Comparison of ENCODE assay signal across 32 mouse cellular contexts in genomic region chr8:9416189-9416588, GRCm38 (mm10).
"Had no signal": no experiment of that assay in that cellular context is flagged by ENCODE, and none has a peak within 500 bp of the region (broad histone marks: within the 10 kb centered on the region; RNA-seq: fewer than 3 reads in every experiment).

No protein-coding gene starts in this region.

- H3K36me3 ChIP-seq: limb, embryonic 10.5 days; limb, embryonic 12.5 days; limb, embryonic 13.5 days; limb, embryonic 15.5 days; liver, embryonic 12.5 days; liver, embryonic 13.5 days; liver, embryonic 15.5 days; lung, embryonic 15.5 days; midbrain, embryonic 10.5 days; midbrain, embryonic 12.5 days; midbrain, embryonic 13.5 days; midbrain, embryonic 15.5 days; neural tube, embryonic 12.5 days had no signal

- H3K4me2 ChIP-seq: limb, embryonic 12.5 days; limb, embryonic 13.5 days; limb, embryonic 15.5 days; liver, embryonic 11.5 days; liver, embryonic 12.5 days; liver, embryonic 13.5 days; liver, embryonic 15.5 days; lung, embryonic 14.5 days; lung, embryonic 15.5 days; midbrain, embryonic 11.5 days; midbrain, embryonic 12.5 days; midbrain, embryonic 13.5 days; midbrain, embryonic 15.5 days; neural tube, embryonic 12.5 days had no signal

- H3K4me1 ChIP-seq: limb, embryonic 12.5 days; limb, embryonic 13.5 days; limb, embryonic 15.5 days; liver, embryonic 12.5 days; liver, embryonic 13.5 days; liver, embryonic 15.5 days; lung, embryonic 15.5 days; megakaryocyte, embryonic 14.5 days; midbrain, embryonic 10.5 days; midbrain, embryonic 12.5 days; midbrain, embryonic 13.5 days; midbrain, embryonic 15.5 days; neural tube, embryonic 12.5 days had no signal

- H3K27me3 ChIP-seq: limb, embryonic 12.5 days; limb, embryonic 13.5 days; limb, embryonic 15.5 days; liver, embryonic 12.5 days; liver, embryonic 13.5 days; liver, embryonic 15.5 days; lung, embryonic 15.5 days; megakaryocyte, embryonic 14.5 days; midbrain, embryonic 12.5 days; midbrain, embryonic 13.5 days; midbrain, embryonic 15.5 days; neural tube, embryonic 12.5 days had no signal

- H3K9me3 ChIP-seq: limb, embryonic 10.5 days; limb, embryonic 12.5 days; limb, embryonic 13.5 days; limb, embryonic 15.5 days; liver, embryonic 12.5 days; liver, embryonic 13.5 days; liver, embryonic 15.5 days; lung, embryonic 15.5 days; midbrain, embryonic 10.5 days; midbrain, embryonic 12.5 days; midbrain, embryonic 13.5 days; midbrain, embryonic 15.5 days; neural tube, embryonic 12.5 days had no signal

- H3K27ac ChIP-seq: limb, embryonic 10.5 days; limb, embryonic 12.5 days; limb, embryonic 13.5 days; limb, embryonic 15.5 days; liver, embryonic 12.5 days; liver, embryonic 13.5 days; liver, embryonic 14.5 days; liver, embryonic 15.5 days; lung, embryonic 15.5 days; macrophage; midbrain, embryonic 10.5 days; midbrain, embryonic 12.5 days; midbrain, embryonic 13.5 days; midbrain, embryonic 15.5 days; neural tube, embryonic 12.5 days had no signal

- ATAC-seq: liver, embryonic 12.5 days; liver, postnatal 0 days; lung, postnatal 0 days; midbrain, embryonic 13.5 days; midbrain, embryonic 15.5 days; midbrain, embryonic 16.5 days had no signal

- H3K4me3 ChIP-seq: limb, embryonic 10.5 days; limb, embryonic 12.5 days; limb, embryonic 13.5 days; limb, embryonic 15.5 days; liver, embryonic 12.5 days; liver, embryonic 13.5 days; liver, embryonic 15.5 days; lung, embryonic 15.5 days; megakaryocyte, embryonic 14.5 days; midbrain, embryonic 10.5 days; midbrain, embryonic 12.5 days; midbrain, embryonic 13.5 days; midbrain, embryonic 15.5 days; myocyte; neural tube, embryonic 12.5 days had no signal

- H3K9ac ChIP-seq: limb, embryonic 12.5 days; limb, embryonic 13.5 days; limb, embryonic 15.5 days; liver, embryonic 12.5 days; liver, embryonic 13.5 days; liver, embryonic 14.5 days; liver, embryonic 15.5 days; liver, postnatal 0 days; lung, embryonic 14.5 days; lung, embryonic 15.5 days; midbrain, embryonic 12.5 days; midbrain, embryonic 13.5 days; midbrain, embryonic 15.5 days; neural tube, embryonic 12.5 days had no signal

- DNase-seq: left cerebral cortex, postnatal 4 days; liver; liver, embryonic 13.5 days; liver, postnatal 0 days; lung, adult 18-20 months; lung, adult 2 months; lung, embryonic 14.5 days; lung, postnatal 10 days; lung, postnatal 14 days; lung, postnatal 36 days; lung, postnatal 4 days; midbrain, embryonic 14.5 days had no signal
